Mouse (Mus musculus) CH12.LX (cell line): ENCODE measurements at regions not wholly inside any gene's neighbourhood (a gene's known extent, or its start where the extent isn't known, plus 50 kb on each side); places are given as distances from the start of the nearest gene placed in this dataset.
"Not testable (repeated sequence)": the region's sequence is repeated elsewhere in the genome, so short reads cannot be mapped to it uniquely, and the experiment has no call there.

Source experiments
- CTCF ChIP-seq, 2 experiments: IDR thresholded peaks in 1 of 2; conservative IDR thresholded peaks in 1 of 2; 2 replicates each; pipeline ENCODE4 v1.5.1; 2011 to 2012; ENCODE audit warnings: low read depth in 2 of 2, low read length in 2 of 2, improper control_type of control experiment in 1 of 2, inconsistent platforms in 1 of 2, mild to moderate bottlenecking in 1 of 2, moderate library complexity in 1 of 2
- EP300 ChIP-seq: IDR thresholded peaks from 2 replicates; pipeline ENCODE4 v1.6.1; 2011; ENCODE audit warnings: low read length, improper control_type of control experiment
- MAZ ChIP-seq: IDR thresholded peaks from 2 replicates; pipeline ENCODE4 v1.6.1; 2012; ENCODE audit warnings: low read depth, mild to moderate bottlenecking, inconsistent platforms, low read length, improper control_type of control experiment, moderate library complexity
- POLR2A ChIP-seq: IDR thresholded peaks from 2 replicates; pipeline ENCODE4 v1.6.1; 2011; ENCODE audit warnings: low read depth, mild to moderate bottlenecking, improper control_type of control experiment, low read length
- RCOR1 ChIP-seq: conservative IDR thresholded peaks from 2 replicates; pipeline ENCODE4 v1.6.1; 2012; ENCODE audit warnings: low read depth, mild to moderate bottlenecking, inconsistent platforms, low read length, improper control_type of control experiment

DNA sequence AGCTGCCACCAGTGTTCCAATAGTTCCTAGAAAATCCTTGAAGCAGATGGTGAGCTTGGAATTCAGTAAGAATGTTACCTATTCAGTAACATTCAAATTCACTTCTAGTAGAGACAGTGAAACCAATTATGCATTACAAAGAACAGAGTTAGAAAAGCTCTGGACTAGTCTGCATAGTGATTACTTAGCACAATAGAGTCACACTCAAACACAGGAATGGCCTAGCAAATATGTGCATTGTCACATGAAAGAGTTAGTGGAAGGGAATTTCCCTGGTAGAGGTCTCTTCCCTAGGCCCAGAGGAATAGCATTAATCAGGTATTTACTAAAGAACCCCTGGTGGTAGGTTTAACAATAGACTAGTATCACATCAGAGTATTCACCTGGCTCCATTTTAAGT, 570.3 kb upstream of the Smc2 start:
- not testable (repeated sequence) for TF ChIP-seq POLR2A; RCOR1; EP300; CTCF (conservative IDR thresholded peaks at IDR 0.05 in 1 of 2, IDR thresholded peaks at IDR 0.05 in 1 of 2; ENCODE audit: low read depth in 2 of 2, low read length in 2 of 2); MAZ
